Mouse (Mus musculus) hindbrain, embryonic 14.5 days (tissue): ENCODE measurements around the gene Otop2. TPM values are rescaled to one million over a fixed set of nuclear protein-coding genes. Genes with fewer than 3 reads are reported as not detected.

Experiments
- ATAC-seq: fragments of 200-750 bp; cut with Nextera tagmentation; 2 replicates; pipeline ENCODE4 v1.8.0; 2017; ENCODE audit warnings: moderate number of reproducible peaks, mild to moderate bottlenecking, moderate TSS enrichment, moderate library complexity; ENCODE audit not compliant: low FRiP score
- DNase-seq: peaks from one replicate; pipeline ENCODE4 v3.0.0-alpha.2; 2015; ENCODE audit warnings: low spot score
- H3K27ac ChIP-seq: fragments of 300-500 bp; sonication (generic); 2 replicates; pipeline ENCODE4 v1.5.1; 2014; ENCODE audit warnings: mild to moderate bottlenecking, moderate library complexity
- H3K27me3 ChIP-seq: fragments of 300-500 bp; sonication (generic); 2 replicates; pipeline ENCODE4 v1.6.1; 2014; ENCODE audit warnings: mild to moderate bottlenecking, low read length, mixed read lengths; ENCODE audit not compliant: control insufficient read depth, insufficient read depth
- H3K36me3 ChIP-seq: fragments of 300-500 bp; sonication (generic); replicated peaks from 2 replicates; pipeline ENCODE4 v1.6.1; 2014; ENCODE audit not compliant: control insufficient read depth, insufficient read depth
- H3K4me1 ChIP-seq: fragments of 300-500 bp; sonication (generic); replicated peaks from 2 replicates; pipeline ENCODE4 v1.6.1; 2014; ENCODE audit warnings: antibody characterized with exemption, low read length, mixed read lengths; ENCODE audit not compliant: control insufficient read depth, insufficient read depth
- H3K4me2 ChIP-seq: fragments of 300-500 bp; sonication (generic); replicated peaks from 2 replicates; pipeline ENCODE4 v1.6.1; 2014; ENCODE audit warnings: mild to moderate bottlenecking, moderate library complexity
- H3K4me3 ChIP-seq: fragments of 300-500 bp; sonication (generic); replicated peaks from 2 replicates; pipeline ENCODE4 v1.5.1; 2014; ENCODE audit warnings: mild to moderate bottlenecking, low read length
- H3K9ac ChIP-seq: fragments of 300-500 bp; sonication (generic); 2 replicates; pipeline ENCODE4 v1.6.1; 2014
- H3K9me3 ChIP-seq: fragments of 300-500 bp; sonication (generic); 2 replicates; pipeline ENCODE4 v1.6.1; 2016; ENCODE audit warnings: low read length; ENCODE audit not compliant: control insufficient read depth
- whole genome bisulfite sequencing: fragments of 180-500 bp; shearing (Covaris S2); extraction: QIAGEN DNeasy Blood & Tissue Kit; methylation state at CpG from one replicate; pipeline ENCODE4 v1.1.7; 2014; 5-methylcytosine and 5-hydroxymethylcytosine counted together
- polyA plus RNA-seq: library from polyadenylated mRNA; unstranded; fragments of >200 nt; fragmentation: Nextera tagmentation; extraction: Ambion mirVana; gene quantifications from 2 replicates; pipeline ENCODE4 v1.2.1, GENCODE M21; 2014

Otop2 gene
- polyA plus RNA-seq, result 0.08 and 0.14 TPM in 2 replicates

GRCm38 (mm10) chr11:115306863-115307262, at the start of gene Otop2:
Gene Otop2, plus strand, starts transcription at chr11:115307163.
- Histone ChIP-seq H3K27ac (no peak within 1 kb of the TSS), H3K9ac (no peak within 1 kb of the TSS), H3K9me3 (no peaks in the 10 kb centered on the region), H3K36me3 (no peaks in the 10 kb centered on the region), H3K4me3 (no peak within 1 kb of the TSS), H3K27me3 (0 out of 2 replicates have a peak, but pooled peaks cover 3% of the 10 kb centered on the region), H3K4me1 (no peaks in the 10 kb centered on the region), H3K4me2 (no peak within 1 kb of the TSS)
- 12% methylated on average over 8 of the region's 8 CpGs for WGBS
- DNase-seq, result no peak
- ATAC-seq, result no peak

DNA sequence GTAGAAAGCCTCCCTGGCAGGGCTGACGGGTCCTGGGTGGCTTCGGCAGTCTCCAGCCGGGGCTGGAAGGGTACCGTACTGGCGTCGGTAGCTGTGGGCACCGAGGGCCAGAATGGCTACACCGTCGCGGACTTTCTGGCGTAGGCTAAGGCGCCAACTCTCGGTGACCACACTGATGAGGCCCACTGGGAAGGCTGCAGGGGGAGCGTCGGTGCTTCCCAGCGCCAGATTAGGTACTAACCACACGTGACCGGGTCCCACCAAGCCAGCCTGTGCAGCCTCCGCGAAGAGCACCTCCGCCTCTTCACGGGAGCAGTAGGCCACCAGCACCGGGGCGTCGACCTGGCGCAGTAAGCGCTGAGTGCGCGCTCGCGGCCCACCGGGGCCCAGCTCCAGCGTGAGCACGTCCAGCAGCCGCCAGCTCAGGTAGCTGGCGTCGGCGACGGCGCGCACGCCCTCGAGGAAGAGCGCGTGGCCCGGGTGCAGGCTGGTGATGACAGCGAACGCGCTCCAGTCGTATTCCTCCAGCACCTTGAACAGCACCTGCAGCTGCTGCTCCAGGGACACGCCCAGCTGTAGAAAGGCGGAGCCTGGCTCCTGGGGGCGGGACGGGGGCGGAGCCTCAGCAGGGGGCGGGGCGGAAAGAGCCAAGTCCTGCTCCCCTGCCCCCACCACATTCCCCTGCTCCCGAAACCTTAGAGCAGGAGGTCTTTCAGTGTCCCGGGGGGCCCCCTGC, 49.0 kb upstream of the Otop2 start:
- H3K4me3 ChIP-seq, result peak overlapping the region; percentile 18
- peaks cover 4% of the 10 kb centered on the region; the same call in 1 of the 2 replicates for H3K4me1 ChIP-seq
- WGBS, result 17% methylated on average over 57 of the region's 59 CpGs
- no peak overlapping the region for H3K9ac ChIP-seq
- no peak overlapping the region for H3K27ac ChIP-seq
- no peak for ATAC-seq
- no peaks in the 10 kb centered on the region for H3K36me3 ChIP-seq
- H3K27me3 ChIP-seq, result peaks cover 75% of the 10 kb centered on the region
- no peak for DNase-seq
- peak overlapping the region; percentile 33 for H3K4me2 ChIP-seq
- H3K9me3 ChIP-seq, result no peaks in the 10 kb centered on the region

DNA sequence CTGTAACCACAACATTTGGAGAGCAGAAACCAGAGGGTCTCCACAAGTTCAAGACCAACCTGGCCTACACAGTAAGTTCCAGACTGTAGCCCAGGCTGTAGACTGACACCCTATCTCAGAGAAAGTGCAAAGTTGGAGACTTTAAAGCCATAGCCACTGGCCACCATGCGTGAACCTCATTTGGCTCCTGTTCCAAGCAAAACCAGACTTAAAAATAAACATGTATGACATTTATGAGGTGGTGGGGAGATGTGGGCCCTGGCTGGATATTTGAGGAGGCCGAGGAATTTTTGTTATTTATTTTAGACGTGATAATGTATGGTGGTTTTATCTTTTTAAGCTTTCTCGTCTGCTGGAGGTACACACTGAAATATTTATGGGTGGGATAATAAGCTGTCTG, 47.8 kb upstream of the Otop2 start:
- 81% methylated on average over 4 of the region's 4 CpGs for WGBS
- H3K27me3 ChIP-seq, result peaks cover 82% of the 10 kb centered on the region

DNA sequence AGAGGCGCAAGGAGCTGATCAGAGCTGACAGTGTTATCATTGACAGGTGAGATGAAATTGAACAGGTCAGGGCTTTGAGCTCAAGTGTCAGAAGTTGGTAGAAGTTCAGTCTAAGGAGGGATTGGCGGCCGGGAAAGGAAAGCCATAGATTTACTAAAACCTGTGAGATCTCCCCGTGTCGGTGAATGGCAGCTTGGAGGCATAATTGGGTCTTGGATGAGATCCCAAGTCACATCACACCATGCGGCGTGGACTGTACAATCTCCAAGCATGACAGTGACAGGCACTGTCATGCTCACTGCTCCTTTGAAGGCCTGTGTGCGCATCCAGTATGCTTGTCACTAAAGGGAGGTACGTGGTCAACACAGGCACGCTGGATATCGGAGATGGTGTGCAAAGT, 44.0 kb upstream of the Otop2 start:
- H3K4me2 ChIP-seq, result no peak overlapping the region
- no peak overlapping the region for H3K27ac ChIP-seq
- no peak overlapping the region for H3K4me3 ChIP-seq
- WGBS, result 74% methylated on average over 11 of the region's 11 CpGs
- H3K9me3 ChIP-seq, result no peaks in the 10 kb centered on the region
- ATAC-seq (no peak), DNase-seq (no peak)
- peaks cover 2% of the 10 kb centered on the region; the same call in 1 of the 2 replicates for H3K36me3 ChIP-seq
- H3K9ac ChIP-seq, result no peak overlapping the region
- H3K27me3 ChIP-seq, result peaks cover 97% of the 10 kb centered on the region
- peaks cover 13% of the 10 kb centered on the region for H3K4me1 ChIP-seq

More for the DNA sequence above, 47.8 kb upstream of the Otop2 start:
- no peak overlapping the region for H3K27ac ChIP-seq
- no peak overlapping the region for H3K4me3 ChIP-seq
- no peak for ATAC-seq
- H3K4me2 ChIP-seq, result no peak overlapping the region
- no peaks in the 10 kb centered on the region for H3K9me3 ChIP-seq
- no peaks in the 10 kb centered on the region for H3K36me3 ChIP-seq
- DNase-seq, result no peak
- H3K9ac ChIP-seq, result no peak overlapping the region
- H3K4me1 ChIP-seq, result peaks cover 4% of the 10 kb centered on the region; the same call in 1 of the 2 replicates

- peaks cover 97% of the 10 kb centered on the region for H3K27me3 ChIP-seq
- H3K27ac ChIP-seq, result no peak overlapping the region
- H3K4me1 ChIP-seq, result peaks cover 9% of the 10 kb centered on the region
- no peak overlapping the region for H3K4me3 ChIP-seq
- no peaks in the 10 kb centered on the region for H3K9me3 ChIP-seq
- 67% methylated on average over 7 of the region's 7 CpGs for WGBS
- peaks cover 15% of the 10 kb centered on the region for H3K36me3 ChIP-seq
- DNase-seq (no peak), ATAC-seq (no peak)
- H3K4me2 ChIP-seq, result no peak overlapping the region
- no peak overlapping the region for H3K9ac ChIP-seq
Observed at GRCm38 (mm10) chr11:115264136-115264861, 42.7 kb upstream of the Otop2 start.

GRCm38 (mm10) chr11:115264862-115265668, 41.9 kb upstream of the Otop2 start:
- no peak for ATAC-seq
- H3K4me3 ChIP-seq, result peak overlapping the region; percentile 20
- H3K9me3 ChIP-seq, result no peaks in the 10 kb centered on the region
- peak overlapping the region; percentile 39; the same call in 1 of the 2 replicates for H3K9ac ChIP-seq
- H3K27me3 ChIP-seq, result peaks cover 96% of the 10 kb centered on the region
- peaks cover 9% of the 10 kb centered on the region for H3K4me1 ChIP-seq
- 5% methylated on average over 37 of the region's 39 CpGs for WGBS
- H3K36me3 ChIP-seq, result peaks cover 20% of the 10 kb centered on the region
- DNase-seq, result no peak
- H3K4me2 ChIP-seq, result peak overlapping the region; percentile 41
- no peak overlapping the region for H3K27ac ChIP-seq

- Histone ChIP-seq H3K4me1 (peaks cover 9% of the 10 kb centered on the region), H3K27me3 (peaks cover 88% of the 10 kb centered on the region), H3K9me3 (no peaks in the 10 kb centered on the region), H3K4me2 (no peak overlapping the region; the same call in 1 of the 2 replicates), H3K27ac (no peak overlapping the region), H3K36me3 (peaks cover 20% of the 10 kb centered on the region), H3K4me3 (no peak overlapping the region), H3K9ac (no peak overlapping the region)
- WGBS, result 3% methylated on average over 20 of the region's 20 CpGs
- ATAC-seq (no peak), DNase-seq (no peak)
Observed at GRCm38 (mm10) chr11:115265771-115266399, 41.1 kb upstream of the Otop2 start.

DNA sequence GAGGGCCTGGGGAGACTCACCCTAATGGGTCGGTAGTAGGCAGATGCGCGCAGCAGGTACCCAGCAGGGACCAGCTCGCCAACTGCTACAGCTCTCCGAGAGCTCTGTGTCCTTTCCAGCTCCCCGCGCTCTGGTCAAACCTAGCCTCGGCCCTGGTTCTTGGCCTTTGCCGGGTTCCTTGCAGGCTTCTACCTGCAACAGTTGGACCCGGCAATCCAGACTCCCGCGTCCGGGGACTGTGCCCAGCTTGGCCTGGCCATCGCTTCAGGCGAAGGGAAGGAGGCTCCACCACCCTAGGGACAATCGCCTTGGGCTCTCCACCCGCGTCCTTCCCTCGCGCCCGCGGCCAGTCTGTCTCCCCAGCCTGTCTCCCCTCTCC, 40.6 kb upstream of the Otop2 start:
- Histone ChIP-seq H3K27ac (no peak overlapping the region), H3K9ac (no peak overlapping the region), H3K4me3 (peak overlapping the region; percentile 29), H3K9me3 (no peaks in the 10 kb centered on the region), H3K36me3 (peaks cover 20% of the 10 kb centered on the region), H3K4me1 (peaks cover 9% of the 10 kb centered on the region), H3K27me3 (peaks cover 83% of the 10 kb centered on the region), H3K4me2 (peak overlapping the region; percentile 57)
- no peak for DNase-seq
- WGBS, result 3% methylated on average over 22 of the region's 22 CpGs
- ATAC-seq, result no peak
